Mouse (Mus musculus): ENCODE measurements around the gene Nrcam. TPM values are rescaled to one million over a fixed set of nuclear protein-coding genes. Genes with fewer than 3 reads are reported as not detected.

Gene Nrcam
- polyA plus RNA-seq, 2 experiments, result 0.06 to 0.23 TPM

DNA sequence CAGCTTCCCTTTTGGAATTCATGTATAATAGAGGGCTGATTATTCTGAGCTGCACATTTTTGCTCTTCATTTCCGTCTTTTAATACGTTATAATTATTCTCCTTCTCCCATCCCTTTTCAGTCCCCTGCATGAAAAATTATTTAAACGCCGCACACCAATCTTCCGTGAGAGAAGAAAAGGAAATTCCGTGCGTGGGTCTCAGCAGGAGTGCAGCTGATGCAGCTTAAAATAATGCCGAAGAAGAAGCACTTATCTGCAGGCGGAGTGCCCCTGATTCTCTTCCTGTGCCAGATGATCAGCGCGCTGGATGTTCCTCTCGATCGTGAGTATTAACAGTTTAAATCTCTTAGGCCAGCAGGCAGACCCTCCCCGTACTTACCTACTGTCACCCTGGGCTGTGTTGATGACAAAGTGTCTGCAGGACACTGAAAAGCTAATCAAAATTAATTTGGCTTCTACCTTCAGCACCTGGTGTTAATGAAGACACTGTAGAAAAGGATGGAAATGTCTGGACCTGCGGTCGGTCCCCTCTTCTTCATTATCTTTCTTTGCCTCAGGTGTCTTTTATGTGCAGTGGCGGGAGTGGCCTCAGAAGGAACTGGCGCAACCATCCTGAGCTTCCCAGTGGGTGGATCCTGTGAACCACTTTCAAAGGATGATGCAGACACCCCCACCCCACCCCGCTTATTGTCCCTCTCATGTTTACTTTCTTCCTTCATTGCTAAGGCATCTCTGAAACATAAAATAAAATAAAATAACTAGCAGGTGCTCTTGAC is 203.8 kb downstream of the Nrcam start:
- WGBS (ENCODE audit: insufficient replicate concordance), result 61% methylated on average over 19 of the region's 19 CpGs
- Histone ChIP-seq H3K27ac (no peak overlapping the region), H3K27me3 (ENCODE audit: control insufficient read depth, insufficient read depth, low read length) (no peaks in the 10 kb centered on the region), H3K36me3 (replicated peaks; ENCODE audit: control insufficient read depth, insufficient read depth, low read depth) (no peaks in the 10 kb centered on the region), H3K9ac (replicated peaks) (no peak overlapping the region), H3K4me2 (ENCODE audit: low read depth) (no peak overlapping the region), H3K9me3 (ENCODE audit: control insufficient read depth, low read length) (no peaks in the 10 kb centered on the region), H3K4me3 (ENCODE audit: insufficient read depth in 1 of 2, low read depth in 2 of 2, low read length in 2 of 2) (no peak overlapping the region), H3K4me1 (replicated peaks; ENCODE audit: control insufficient read depth in 2 of 2, insufficient read depth in 2 of 2, low read length in 1 of 2) (no peaks in the 10 kb centered on the region)
- DNase-seq (ENCODE audit: low read depth in 3 of 3, low spot score in 3 of 3) (no peak), ATAC-seq (ENCODE audit: insufficient read depth) (no peak)
- TF ChIP-seq CTCF (IDR thresholded peaks at IDR 0.05; ENCODE audit: low read depth) (no peak), EP300 (IDR thresholded peaks at IDR 0.05; ENCODE audit: low read depth) (no peak)

DNA sequence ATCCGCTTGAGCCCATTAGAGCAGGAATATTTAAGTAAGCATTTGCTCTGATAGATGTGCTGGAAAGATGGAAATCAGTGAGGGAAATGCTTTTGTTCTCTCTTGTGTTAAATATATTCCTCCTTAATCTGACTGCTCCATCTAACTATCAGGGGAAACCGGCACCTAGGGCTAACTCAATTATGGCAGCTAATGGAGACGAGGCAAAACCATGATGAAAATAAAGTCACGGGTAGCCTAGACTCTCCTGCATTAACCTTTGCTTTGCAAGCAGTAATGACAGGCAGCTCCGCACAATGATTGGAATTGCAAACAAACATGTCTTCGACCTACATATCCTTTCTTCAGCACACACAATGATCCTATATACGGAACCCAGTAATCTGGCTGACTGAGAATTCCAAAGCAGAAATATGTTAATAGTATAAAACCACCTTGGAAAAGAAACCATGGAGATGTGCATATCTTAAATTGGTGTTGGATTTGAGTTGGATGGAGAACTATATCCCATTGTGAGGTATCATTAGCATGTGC is 205.5 kb downstream of the Nrcam start:
- Histone ChIP-seq H3K4me1 (replicated peaks; ENCODE audit: control insufficient read depth in 2 of 2, insufficient read depth in 2 of 2, low read length in 1 of 2) (no peaks in the 10 kb centered on the region), H3K27ac (no peak overlapping the region), H3K9ac (replicated peaks) (no peak overlapping the region), H3K9me3 (ENCODE audit: control insufficient read depth, low read length) (no peaks in the 10 kb centered on the region), H3K27me3 (ENCODE audit: control insufficient read depth, insufficient read depth, low read length) (no peaks in the 10 kb centered on the region), H3K36me3 (replicated peaks; ENCODE audit: control insufficient read depth, insufficient read depth, low read depth) (no peaks in the 10 kb centered on the region), H3K4me3 (ENCODE audit: insufficient read depth in 1 of 2, low read depth in 2 of 2, low read length in 2 of 2) (no peak overlapping the region), H3K4me2 (ENCODE audit: low read depth) (no peak overlapping the region)
- ATAC-seq (ENCODE audit: insufficient read depth) (no peak), DNase-seq (ENCODE audit: low read depth in 3 of 3, low spot score in 3 of 3) (no peak)
- 67% methylated on average over 7 of the region's 7 CpGs for WGBS (ENCODE audit: insufficient replicate concordance)
- TF ChIP-seq CTCF (IDR thresholded peaks at IDR 0.05; ENCODE audit: low read depth) (no peak), EP300 (IDR thresholded peaks at IDR 0.05; ENCODE audit: low read depth) (no peak)

DNA sequence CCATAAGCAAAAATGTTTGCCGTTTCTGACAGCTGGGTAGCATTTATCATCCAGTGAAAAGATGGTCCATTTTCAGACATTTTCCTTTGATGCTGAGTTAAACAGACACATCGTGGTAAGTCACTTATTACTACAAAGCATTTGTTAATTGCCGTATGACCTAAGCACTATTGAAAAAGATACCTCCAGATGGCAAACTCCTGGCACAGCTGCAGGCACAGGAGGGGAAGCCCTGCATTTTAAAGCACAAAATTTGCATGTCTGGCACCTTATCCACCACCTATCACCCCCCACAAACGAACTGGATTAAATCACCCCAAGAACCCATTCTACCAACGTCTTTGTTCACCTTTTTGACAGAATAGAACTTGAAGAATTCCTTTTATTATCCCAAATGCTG is 206.9 kb downstream of the Nrcam start:
- WGBS (ENCODE audit: insufficient replicate concordance), result 21% methylated on average over 5 of the region's 5 CpGs
- H3K4me2 ChIP-seq (ENCODE audit: low read depth), result no peak overlapping the region
- ATAC-seq (ENCODE audit: insufficient read depth), result no peak
- H3K4me1 ChIP-seq (replicated peaks; ENCODE audit: control insufficient read depth in 2 of 2, insufficient read depth in 2 of 2, low read length in 1 of 2), result no peaks in the 10 kb centered on the region
- no peak for DNase-seq (ENCODE audit: low read depth in 3 of 3, low spot score in 3 of 3)
- H3K36me3 ChIP-seq (replicated peaks; ENCODE audit: control insufficient read depth, insufficient read depth, low read depth), result no peaks in the 10 kb centered on the region
- no peak overlapping the region for H3K4me3 ChIP-seq (ENCODE audit: insufficient read depth in 1 of 2, low read depth in 2 of 2, low read length in 2 of 2)
- no peaks in the 10 kb centered on the region for H3K27me3 ChIP-seq (ENCODE audit: control insufficient read depth, insufficient read depth, low read length)
- no peaks in the 10 kb centered on the region for H3K9me3 ChIP-seq (ENCODE audit: control insufficient read depth, low read length)
- TF ChIP-seq EP300 (IDR thresholded peaks at IDR 0.05; ENCODE audit: low read depth) (no peak), CTCF (IDR thresholded peaks at IDR 0.05; ENCODE audit: low read depth) (no peak)
- no peak overlapping the region for H3K27ac ChIP-seq
- H3K9ac ChIP-seq (replicated peaks), result no peak overlapping the region

DNA sequence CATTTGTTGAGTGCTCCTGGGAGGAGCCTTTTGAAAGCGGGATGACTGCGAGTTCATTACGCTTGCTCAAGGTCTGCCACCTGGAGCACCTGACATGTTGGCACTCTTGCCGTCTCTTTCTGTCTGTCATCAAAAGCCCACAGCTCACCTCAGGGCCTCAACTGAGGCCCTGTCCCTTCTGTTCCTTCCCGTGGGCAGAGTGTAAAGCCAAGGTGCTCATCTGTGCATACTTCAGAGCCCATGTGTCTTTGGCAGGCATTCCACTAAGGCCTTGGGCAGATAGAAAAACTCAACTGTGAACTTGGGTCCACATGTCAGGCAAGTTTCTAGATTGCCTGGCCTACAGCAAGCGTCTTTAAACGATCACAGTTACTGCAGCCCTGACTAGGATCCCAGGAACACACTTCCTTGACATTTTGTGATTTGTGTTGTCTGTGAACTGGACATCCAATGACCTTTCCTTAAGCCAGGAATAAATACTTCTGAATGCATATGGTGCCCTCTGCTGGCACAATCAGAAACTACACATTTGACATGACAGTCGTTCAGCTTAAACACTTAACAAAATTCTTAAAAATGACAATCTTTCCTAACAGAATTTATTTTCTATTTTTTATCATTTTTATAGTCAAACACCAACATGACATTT is 219.2 kb downstream of the Nrcam start:
- Histone ChIP-seq H3K27ac (no peak overlapping the region), H3K4me2 (ENCODE audit: low read depth) (no peak overlapping the region), H3K36me3 (replicated peaks; ENCODE audit: control insufficient read depth, insufficient read depth, low read depth) (no peaks in the 10 kb centered on the region), H3K9ac (replicated peaks) (no peak overlapping the region), H3K4me3 (ENCODE audit: insufficient read depth in 1 of 2, low read depth in 2 of 2, low read length in 2 of 2) (no peak overlapping the region), H3K4me1 (replicated peaks; ENCODE audit: control insufficient read depth in 2 of 2, insufficient read depth in 2 of 2, low read length in 1 of 2) (no peaks in the 10 kb centered on the region), H3K27me3 (ENCODE audit: control insufficient read depth, insufficient read depth, low read length) (no peaks in the 10 kb centered on the region), H3K9me3 (ENCODE audit: control insufficient read depth, low read length) (no peaks in the 10 kb centered on the region)
- WGBS (ENCODE audit: insufficient replicate concordance), result 41% methylated on average over 8 of the region's 8 CpGs
- DNase-seq (ENCODE audit: low read depth in 3 of 3, low spot score in 3 of 3) (peak; percentile 9 to 30 (median 24)), ATAC-seq (ENCODE audit: insufficient read depth) (no peak)
- TF ChIP-seq CTCF (IDR thresholded peaks at IDR 0.05; ENCODE audit: low read depth), result peak; percentile 65
- no peak for TF ChIP-seq EP300 (IDR thresholded peaks at IDR 0.05; ENCODE audit: low read depth)

DNA sequence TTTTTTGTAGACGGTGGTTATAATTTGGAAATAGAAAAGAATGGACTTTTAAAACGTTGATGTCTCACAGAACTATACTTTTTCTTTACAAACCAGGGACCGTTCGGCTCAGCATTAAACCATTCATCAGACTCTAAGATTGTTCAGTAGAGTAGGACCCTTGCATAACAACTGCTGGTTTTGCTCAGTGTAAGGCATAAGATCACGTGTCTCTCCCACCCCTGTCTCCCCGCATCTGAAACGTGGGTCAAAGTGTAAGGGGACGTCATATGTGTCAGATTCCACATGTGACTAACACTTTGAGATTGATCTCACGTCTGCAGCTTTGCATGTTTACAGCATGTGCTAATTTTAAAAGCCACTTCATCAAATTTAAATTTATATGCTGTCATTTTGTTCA is 219.8 kb downstream of the Nrcam start:
- Histone ChIP-seq H3K27ac (no peak overlapping the region), H3K4me2 (ENCODE audit: low read depth) (no peak overlapping the region), H3K4me3 (ENCODE audit: insufficient read depth in 1 of 2, low read depth in 2 of 2, low read length in 2 of 2) (no peak overlapping the region), H3K27me3 (ENCODE audit: control insufficient read depth, insufficient read depth, low read length) (no peaks in the 10 kb centered on the region), H3K4me1 (replicated peaks; ENCODE audit: control insufficient read depth in 2 of 2, insufficient read depth in 2 of 2, low read length in 1 of 2) (no peaks in the 10 kb centered on the region), H3K36me3 (replicated peaks; ENCODE audit: control insufficient read depth, insufficient read depth, low read depth) (no peaks in the 10 kb centered on the region), H3K9ac (replicated peaks) (no peak overlapping the region), H3K9me3 (ENCODE audit: control insufficient read depth, low read length) (no peaks in the 10 kb centered on the region)
- 38% methylated on average over 9 of the region's 9 CpGs for WGBS (ENCODE audit: insufficient replicate concordance)
- no peak for TF ChIP-seq CTCF (IDR thresholded peaks at IDR 0.05; ENCODE audit: low read depth)
- DNase-seq (ENCODE audit: low read depth in 3 of 3, low spot score in 3 of 3) (no peak), ATAC-seq (ENCODE audit: insufficient read depth) (no peak)

Data from liver, embryonic 14.5 days (tissue).